Mouse (Mus musculus): ENCODE measurements around the gene Gm9046. TPM values are rescaled to one million over a fixed set of nuclear protein-coding genes. Genes with fewer than 3 reads are reported as not detected.
"Not testable (repeated sequence)": the region's sequence is repeated elsewhere in the genome, so short reads cannot be mapped to it uniquely, and the experiment has no call there.

Gm9046 gene
- total RNA-seq (2021) = not detected

DNA sequence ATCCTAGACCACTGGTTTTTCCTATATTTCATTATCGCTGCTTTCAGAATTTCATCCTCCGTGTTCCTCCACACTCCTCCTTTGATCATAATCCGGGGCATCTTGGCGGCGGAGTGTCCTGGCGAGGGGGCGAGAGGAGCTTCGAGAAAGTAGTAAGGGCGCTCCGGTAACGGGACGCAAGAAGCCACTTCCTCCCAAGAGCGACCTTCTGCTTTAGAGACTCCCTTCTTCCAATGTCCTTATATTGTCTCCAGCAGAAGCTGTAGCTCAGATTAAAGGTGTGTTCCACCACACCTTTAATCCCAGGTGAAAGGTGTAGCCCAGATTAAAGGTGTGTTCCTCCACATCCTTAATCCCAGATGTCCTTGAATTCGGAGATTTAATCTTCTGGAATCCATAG, at the start of gene Gm9046:
Gene Gm9046, minus strand, starts transcription at position 101 of the 400 bp plus-strand sequence.
- DNase-seq = not testable (repeated sequence)

DNA sequence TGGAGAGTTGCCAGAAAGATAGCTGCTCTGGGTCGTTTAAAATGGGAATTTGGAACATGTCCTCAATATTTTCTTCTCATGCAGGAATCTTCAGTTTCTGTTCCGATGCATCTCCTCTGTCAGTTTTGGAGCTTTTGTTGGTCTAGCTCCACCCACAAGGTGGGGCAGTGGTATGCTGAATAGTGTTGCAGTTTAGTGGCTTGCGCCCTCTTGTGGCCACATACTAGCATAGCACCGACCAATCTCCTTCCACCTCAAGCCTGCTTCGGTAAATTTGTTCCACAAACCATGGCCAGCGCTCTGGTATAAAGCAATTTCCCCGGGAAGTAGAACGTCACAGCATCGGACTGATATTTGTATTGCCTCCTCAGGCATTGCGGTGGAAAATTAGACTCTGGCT, 27.4 kb upstream of the Gm9046 start:
- peak; percentile 66 to 74 for DNase-seq

DNA sequence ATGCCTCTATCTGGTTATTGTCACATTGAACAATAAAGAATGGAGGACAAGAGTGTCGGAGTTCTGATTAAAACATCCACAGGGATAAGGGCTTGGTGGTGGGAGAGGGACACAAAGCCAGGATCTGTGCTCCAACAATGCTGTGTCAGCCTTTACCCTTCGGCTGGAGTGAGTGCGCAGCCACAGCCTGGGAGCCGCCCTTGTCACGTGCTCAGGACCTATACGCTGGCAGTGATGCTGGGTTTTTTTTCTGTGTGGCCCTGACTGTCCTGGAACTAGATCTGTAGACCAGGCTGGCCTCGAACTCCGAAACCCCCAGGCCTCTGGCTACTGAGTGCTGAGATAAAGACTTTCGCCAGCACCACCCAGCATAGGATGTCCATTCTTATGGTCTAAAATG, 26.5 kb upstream of the Gm9046 start:
- DNase-seq = no peak

DNA sequence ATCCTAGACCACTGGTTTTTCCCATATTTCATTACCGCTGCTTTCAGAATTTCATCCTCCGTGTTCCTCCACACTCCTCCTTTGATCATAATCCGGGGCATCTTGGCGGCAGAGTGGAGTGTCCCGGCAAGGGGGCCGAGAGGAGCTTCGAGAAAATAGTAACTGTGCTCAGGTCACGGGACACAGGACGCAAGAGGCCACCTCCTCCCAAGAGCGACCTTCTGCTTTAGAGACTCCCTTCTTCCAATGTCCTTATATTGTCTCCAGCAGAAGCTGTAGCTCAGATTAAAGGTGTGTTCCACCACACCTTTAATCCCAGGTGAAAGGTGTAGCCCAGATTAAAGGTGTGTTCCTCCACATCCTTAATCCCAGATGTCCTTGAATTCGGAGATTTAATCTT, 10.9 kb upstream of the Gm9046 start, which contains the start of gene Gm9049:
Gene Gm9049, minus strand, starts transcription at position 101 of the 400 bp plus-strand sequence.
- not testable (repeated sequence) for DNase-seq

DNA sequence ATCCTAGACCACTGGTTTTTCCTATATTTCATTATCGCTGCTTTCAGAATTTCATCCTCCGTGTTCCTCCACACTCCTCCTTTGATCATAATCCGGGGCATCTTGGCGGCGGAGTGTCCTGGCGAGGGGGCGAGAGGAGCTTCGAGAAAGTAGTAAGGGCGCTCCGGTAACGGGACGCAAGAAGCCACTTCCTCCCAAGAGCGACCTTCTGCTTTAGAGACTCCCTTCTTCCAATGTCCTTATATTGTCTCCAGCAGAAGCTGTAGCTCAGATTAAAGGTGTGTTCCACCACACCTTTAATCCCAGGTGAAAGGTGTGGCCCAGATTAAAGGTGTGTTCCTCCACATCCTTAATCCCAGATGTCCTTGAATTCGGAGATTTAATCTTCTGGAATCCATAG, 5.5 kb upstream of the Gm9046 start, which contains the start of gene Gm9048:
Gene Gm9048, minus strand, starts transcription at position 101 of the 400 bp plus-strand sequence.
- DNase-seq = not testable (repeated sequence)

DNA sequence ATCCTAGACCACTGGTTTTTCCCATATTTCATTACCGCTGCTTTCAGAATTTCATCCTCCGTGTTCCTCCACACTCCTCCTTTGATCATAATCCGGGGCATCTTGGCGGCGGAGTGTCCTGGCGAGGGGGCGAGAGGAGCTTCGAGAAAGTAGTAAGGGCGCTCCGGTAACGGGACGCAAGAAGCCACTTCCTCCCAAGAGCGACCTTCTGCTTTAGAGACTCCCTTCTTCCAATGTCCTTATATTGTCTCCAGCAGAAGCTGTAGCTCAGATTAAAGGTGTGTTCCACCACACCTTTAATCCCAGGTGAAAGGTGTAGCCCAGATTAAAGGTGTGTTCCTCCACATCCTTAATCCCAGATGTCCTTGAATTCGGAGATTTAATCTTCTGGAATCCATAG, 5.3 kb downstream of the Gm9046 start, which contains the start of gene Gm9045:
Gene Gm9045, minus strand, starts transcription at position 101 of the 400 bp plus-strand sequence.
- DNase-seq = not testable (repeated sequence)

DNA sequence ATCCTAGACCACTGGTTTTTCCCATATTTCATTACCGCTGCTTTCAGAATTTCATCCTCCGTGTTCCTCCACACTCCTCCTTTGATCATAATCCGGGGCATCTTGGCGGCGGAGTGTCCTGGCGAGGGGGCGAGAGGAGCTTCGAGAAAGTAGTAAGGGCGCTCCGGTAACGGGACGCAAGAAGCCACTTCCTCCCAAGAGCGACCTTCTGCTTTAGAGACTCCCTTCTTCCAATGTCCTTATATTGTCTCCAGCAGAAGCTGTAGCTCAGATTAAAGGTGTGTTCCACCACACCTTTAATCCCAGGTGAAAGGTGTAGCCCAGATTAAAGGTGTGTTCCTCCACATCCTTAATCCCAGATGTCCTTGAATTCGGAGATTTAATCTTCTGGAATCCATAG, 10.7 kb downstream of the Gm9046 start, which contains the start of gene Gm9044:
Gene Gm9044, minus strand, starts transcription at position 101 of the 400 bp plus-strand sequence.
- not testable (repeated sequence) for DNase-seq

DNA sequence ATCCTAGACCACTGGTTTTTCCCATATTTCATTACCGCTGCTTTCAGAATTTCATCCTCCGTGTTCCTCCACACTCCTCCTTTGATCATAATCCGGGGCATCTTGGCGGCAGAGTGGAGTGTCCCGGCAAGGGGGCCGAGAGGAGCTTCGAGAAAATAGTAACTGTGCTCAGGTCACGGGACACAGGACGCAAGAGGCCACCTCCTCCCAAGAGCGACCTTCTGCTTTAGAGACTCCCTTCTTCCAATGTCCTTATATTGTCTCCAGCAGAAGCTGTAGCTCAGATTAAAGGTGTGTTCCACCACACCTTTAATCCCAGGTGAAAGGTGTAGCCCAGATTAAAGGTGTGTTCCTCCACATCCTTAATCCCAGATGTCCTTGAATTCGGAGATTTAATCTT, 16.2 kb downstream of the Gm9046 start, which contains the start of gene Gm9040:
Gene Gm9040, minus strand, starts transcription at position 101 of the 400 bp plus-strand sequence.
- not testable (repeated sequence) for DNase-seq

DNA sequence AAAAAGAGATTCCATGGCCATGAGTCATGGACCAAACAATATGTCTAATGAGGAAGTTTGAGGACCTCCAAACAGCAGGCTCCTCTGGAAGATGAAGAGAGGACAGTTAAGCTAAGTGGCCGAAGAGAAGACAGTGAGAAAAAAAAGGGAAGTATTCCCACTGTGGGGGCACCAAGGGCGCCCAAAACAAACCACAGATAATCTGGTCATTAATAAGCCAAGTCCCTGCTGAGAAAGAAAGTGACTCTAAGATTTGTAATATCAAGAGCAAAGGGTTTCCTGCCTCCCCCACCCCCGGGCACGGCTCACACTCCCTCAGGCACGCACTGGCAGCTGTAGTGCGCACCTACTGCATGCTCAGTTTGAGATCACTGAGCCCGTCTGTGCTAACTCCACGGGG, 24.0 kb downstream of the Gm9046 start:
- DNase-seq = no peak

DNA sequence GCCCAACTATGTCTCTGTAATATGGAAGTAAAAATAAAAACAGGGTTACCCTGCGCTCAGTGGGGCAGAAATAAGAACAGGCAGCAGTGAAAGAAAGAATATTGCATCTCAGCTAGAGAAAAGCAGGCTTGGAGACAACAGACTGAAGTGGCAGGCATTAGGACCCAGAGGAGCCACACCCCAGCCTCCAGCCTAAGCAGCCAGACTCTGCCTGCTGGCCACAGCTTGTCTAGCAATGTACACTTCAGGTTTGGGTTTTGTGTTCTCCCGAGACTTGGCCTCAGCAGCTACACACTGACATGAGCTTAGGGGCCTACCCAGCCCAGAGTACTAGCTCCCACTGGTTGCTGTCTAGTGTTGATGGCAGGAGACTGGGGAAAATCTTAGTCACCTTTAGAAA, 40.9 kb downstream of the Gm9046 start:
- DNase-seq = not testable (repeated sequence)

DNA sequence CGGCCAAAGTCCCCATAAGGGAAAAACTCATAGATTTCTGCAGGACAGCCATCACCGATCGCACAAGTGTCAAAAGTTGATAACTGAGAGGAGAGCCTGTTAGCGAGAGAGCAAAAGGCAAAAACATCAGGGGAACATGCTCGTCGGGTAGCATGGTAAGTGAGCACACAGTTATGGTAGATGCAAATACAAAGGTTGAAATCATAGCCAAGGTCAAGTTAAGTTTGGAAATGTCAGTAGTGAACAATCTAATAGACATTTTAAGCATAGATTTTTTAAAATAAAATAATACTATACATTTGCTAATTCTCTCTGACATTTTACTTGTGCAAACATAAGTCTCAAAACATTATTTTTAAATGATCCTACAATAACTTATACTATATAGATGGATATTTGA, 48.1 kb downstream of the Gm9046 start, which contains the start of gene Iltifb:
Gene Iltifb, minus strand, starts transcription at position 101 of the 400 bp plus-strand sequence.
- no peak for DNase-seq

Other genes starting within 250 kb of the Gm9046 start
- gene Mdm1, start 201.4 kb downstream of the Gm9046 start, total RNA-seq (2021) = 10 to 100 TPM; 10.7 to 13.3 TPM
- gene Il22, start 138.3 kb downstream of the Gm9046 start, total RNA-seq (2021) = not detected
- under 1 TPM; 0.94 to 0.97 TPM for gene Gm32717, start 102.5 kb downstream of the Gm9046 start, total RNA-seq (2021)
- gene Gm32802, start 84.6 kb downstream of the Gm9046 start, total RNA-seq (2021) = under 1 TPM; 0.94 to 0.97 TPM
- not detected for gene Iltifb, start 48.2 kb downstream of the Gm9046 start, total RNA-seq (2021)
- not detected for gene Gm9040, start 16.3 kb downstream of the Gm9046 start, total RNA-seq (2021)
- not detected for gene Gm9044, start 10.8 kb downstream of the Gm9046 start, total RNA-seq (2021)
- not detected for gene Gm9045, start 5.4 kb downstream of the Gm9046 start, total RNA-seq (2021)
- gene Gm9048, start 5.4 kb upstream of the Gm9046 start, total RNA-seq (2021) = not detected
- not detected for gene Gm9049, start 10.8 kb upstream of the Gm9046 start, total RNA-seq (2021)
- gene Ifng, start 97.8 kb upstream of the Gm9046 start, total RNA-seq (2021) = not detected